Mouse (Mus musculus): Measurements from ENCODE around the gene Mief1. TPM values are rescaled to one million over a fixed set of nuclear protein-coding genes. Genes with fewer than 3 reads are reported as not detected.

The Mief1 gene
- polyA plus RNA-seq, 1 experiment = 38.4 TPM

GRCm38 (mm10) chr15:80202111-80202775 is 31.6 kb upstream of the Mief1 start:
- Histone ChIP-seq H3K36me3 (ENCODE audit: control insufficient read depth, insufficient read depth, low read length) (no peaks in the 10 kb centered on the region), H3K4me1 (ENCODE audit: control insufficient read depth, insufficient read depth, low read length) (no peaks in the 10 kb centered on the region), H3K4me3 (ENCODE audit: control insufficient read depth, low read depth, low read length) (no peak overlapping the region), H3K27ac (ENCODE audit: control insufficient read depth, insufficient read depth, low read depth, low read length) (no peak overlapping the region), H3K27me3 (ENCODE audit: control insufficient read depth, insufficient read depth, low read length) (no peaks in the 10 kb centered on the region)
- TF ChIP-seq CTCF (IDR thresholded peaks at IDR 0.05; ENCODE audit: control insufficient read depth, insufficient read depth, insufficient replicate concordance, low read depth, low read length) (no peak), POLR2A (IDR thresholded peaks at IDR 0.05; ENCODE audit: control insufficient read depth, low read depth, low read length) (no peak)

- H3K4me3 ChIP-seq (ENCODE audit: control insufficient read depth, low read depth, low read length) = no peak overlapping the region
- H3K36me3 ChIP-seq (ENCODE audit: control insufficient read depth, insufficient read depth, low read length) = no peaks in the 10 kb centered on the region
- no peak for TF ChIP-seq CTCF (IDR thresholded peaks at IDR 0.05; ENCODE audit: control insufficient read depth, insufficient read depth, insufficient replicate concordance, low read depth, low read length)
- TF ChIP-seq POLR2A (IDR thresholded peaks at IDR 0.05; ENCODE audit: control insufficient read depth, low read depth, low read length) = no peak
- H3K27me3 ChIP-seq (ENCODE audit: control insufficient read depth, insufficient read depth, low read length) = no peaks in the 10 kb centered on the region
- no peaks in the 10 kb centered on the region for H3K4me1 ChIP-seq (ENCODE audit: control insufficient read depth, insufficient read depth, low read length)
- no peak overlapping the region for H3K27ac ChIP-seq (ENCODE audit: control insufficient read depth, insufficient read depth, low read depth, low read length)
Measured at GRCm38 (mm10) chr15:80203406-80203805, 30.4 kb upstream of the Mief1 start.

- no peaks in the 10 kb centered on the region for H3K36me3 ChIP-seq (ENCODE audit: control insufficient read depth, insufficient read depth, low read length)
- no peak overlapping the region for H3K4me3 ChIP-seq (ENCODE audit: control insufficient read depth, low read depth, low read length)
- TF ChIP-seq POLR2A (IDR thresholded peaks at IDR 0.05; ENCODE audit: control insufficient read depth, low read depth, low read length) (no peak), CTCF (IDR thresholded peaks at IDR 0.05; ENCODE audit: control insufficient read depth, insufficient read depth, insufficient replicate concordance, low read depth, low read length) (no peak)
- no peaks in the 10 kb centered on the region for H3K27me3 ChIP-seq (ENCODE audit: control insufficient read depth, insufficient read depth, low read length)
- peaks cover 2% of the 10 kb centered on the region for H3K4me1 ChIP-seq (ENCODE audit: control insufficient read depth, insufficient read depth, low read length)
- H3K27ac ChIP-seq (ENCODE audit: control insufficient read depth, insufficient read depth, low read depth, low read length) = no peak overlapping the region
Measured at GRCm38 (mm10) chr15:80206057-80206565, 27.7 kb upstream of the Mief1 start.

DNA sequence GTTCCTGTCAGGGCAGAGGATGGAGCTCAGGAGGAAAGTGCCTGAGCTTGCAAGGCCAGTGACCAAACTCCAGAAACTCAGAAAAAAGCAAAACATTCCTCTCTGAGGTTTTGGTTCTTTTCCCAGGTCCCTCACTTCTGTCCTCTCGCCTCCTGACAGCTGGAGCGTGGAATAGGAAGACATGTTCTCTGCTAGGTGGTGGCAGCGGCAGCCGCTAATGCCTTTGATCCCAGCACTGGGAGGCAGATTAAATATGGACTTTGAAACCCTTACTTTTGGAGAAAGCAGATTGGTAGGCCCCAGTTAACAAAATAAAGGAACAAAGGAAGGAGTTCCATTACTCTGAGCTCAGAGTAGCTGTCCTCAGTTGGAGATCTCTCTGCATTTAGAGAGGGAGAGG is 25.4 kb upstream of the Mief1 start:
- Histone ChIP-seq H3K4me3 (ENCODE audit: control insufficient read depth, low read depth, low read length) (no peak overlapping the region), H3K27ac (ENCODE audit: control insufficient read depth, insufficient read depth, low read depth, low read length) (no peak overlapping the region), H3K36me3 (ENCODE audit: control insufficient read depth, insufficient read depth, low read length) (no peaks in the 10 kb centered on the region), H3K4me1 (ENCODE audit: control insufficient read depth, insufficient read depth, low read length) (peaks cover 11% of the 10 kb centered on the region), H3K27me3 (ENCODE audit: control insufficient read depth, insufficient read depth, low read length) (no peaks in the 10 kb centered on the region)
- no peak for TF ChIP-seq CTCF (IDR thresholded peaks at IDR 0.05; ENCODE audit: control insufficient read depth, insufficient read depth, insufficient replicate concordance, low read depth, low read length)
- TF ChIP-seq POLR2A (IDR thresholded peaks at IDR 0.05; ENCODE audit: control insufficient read depth, low read depth, low read length) = no peak

DNA sequence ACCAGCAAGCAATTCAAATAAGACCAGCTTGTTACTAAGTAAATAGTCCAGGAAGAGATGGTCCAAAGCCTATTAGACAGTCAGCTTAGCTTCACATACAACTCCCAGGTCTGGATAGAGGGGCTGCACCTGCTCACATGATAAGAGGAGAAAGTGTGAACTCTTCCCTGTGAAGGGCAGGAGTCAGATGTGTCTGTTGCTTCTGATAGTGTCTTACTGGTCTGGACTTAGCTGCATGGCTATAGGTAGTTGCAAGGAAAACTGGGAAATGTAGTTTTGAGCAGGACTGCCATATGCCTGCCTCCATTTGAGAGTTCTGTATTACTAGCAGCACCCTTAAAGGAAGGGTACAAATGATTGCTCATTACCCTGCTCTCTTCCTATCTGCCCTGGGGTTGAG is 20.1 kb upstream of the Mief1 start:
- peaks cover 11% of the 10 kb centered on the region for H3K4me1 ChIP-seq (ENCODE audit: control insufficient read depth, insufficient read depth, low read length)
- no peaks in the 10 kb centered on the region for H3K36me3 ChIP-seq (ENCODE audit: control insufficient read depth, insufficient read depth, low read length)
- H3K27ac ChIP-seq (ENCODE audit: control insufficient read depth, insufficient read depth, low read depth, low read length) = no peak overlapping the region
- H3K4me3 ChIP-seq (ENCODE audit: control insufficient read depth, low read depth, low read length) = no peak overlapping the region
- TF ChIP-seq POLR2A (IDR thresholded peaks at IDR 0.05; ENCODE audit: control insufficient read depth, low read depth, low read length) (no peak), CTCF (IDR thresholded peaks at IDR 0.05; ENCODE audit: control insufficient read depth, insufficient read depth, insufficient replicate concordance, low read depth, low read length) (no peak)
- no peaks in the 10 kb centered on the region for H3K27me3 ChIP-seq (ENCODE audit: control insufficient read depth, insufficient read depth, low read length)

GRCm38 (mm10) chr15:80215716-80216479 is 17.9 kb upstream of the Mief1 start:
- H3K27ac ChIP-seq (ENCODE audit: control insufficient read depth, insufficient read depth, low read depth, low read length) = no peak overlapping the region

DNA sequence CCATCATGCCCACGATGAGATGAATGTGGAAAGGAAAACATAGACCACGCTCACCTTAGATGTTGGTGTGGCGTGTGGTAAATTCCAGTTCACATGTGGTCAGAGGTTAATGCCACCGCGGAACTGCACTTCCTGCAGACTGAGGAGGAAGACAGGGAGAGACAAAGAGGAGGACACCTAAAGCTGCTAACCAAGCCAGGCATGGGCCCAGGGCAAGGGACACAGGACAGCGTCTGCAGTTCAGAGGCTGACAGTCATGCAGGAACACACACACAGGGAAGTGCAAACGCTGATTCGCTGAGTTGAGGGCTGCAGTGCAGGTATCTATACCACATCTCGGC is 17.4 kb upstream of the Mief1 start:
- Histone ChIP-seq H3K36me3 (ENCODE audit: control insufficient read depth, insufficient read depth, low read length) (no peaks in the 10 kb centered on the region), H3K4me3 (ENCODE audit: control insufficient read depth, low read depth, low read length) (no peak overlapping the region), H3K27me3 (ENCODE audit: control insufficient read depth, insufficient read depth, low read length) (no peaks in the 10 kb centered on the region), H3K4me1 (ENCODE audit: control insufficient read depth, insufficient read depth, low read length) (peaks cover 11% of the 10 kb centered on the region), H3K27ac (ENCODE audit: control insufficient read depth, insufficient read depth, low read depth, low read length) (no peak overlapping the region)
- TF ChIP-seq POLR2A (IDR thresholded peaks at IDR 0.05; ENCODE audit: control insufficient read depth, low read depth, low read length) (no peak), CTCF (IDR thresholded peaks at IDR 0.05; ENCODE audit: control insufficient read depth, insufficient read depth, insufficient replicate concordance, low read depth, low read length) (no peak)

More at GRCm38 (mm10) chr15:80215716-80216479, 17.9 kb upstream of the Mief1 start:
- peaks cover 17% of the 10 kb centered on the region for H3K4me1 ChIP-seq (ENCODE audit: control insufficient read depth, insufficient read depth, low read length)
- H3K36me3 ChIP-seq (ENCODE audit: control insufficient read depth, insufficient read depth, low read length) = no peaks in the 10 kb centered on the region
- TF ChIP-seq CTCF (IDR thresholded peaks at IDR 0.05; ENCODE audit: control insufficient read depth, insufficient read depth, insufficient replicate concordance, low read depth, low read length) (no peak), POLR2A (IDR thresholded peaks at IDR 0.05; ENCODE audit: control insufficient read depth, low read depth, low read length) (no peak)
- H3K4me3 ChIP-seq (ENCODE audit: control insufficient read depth, low read depth, low read length) = no peak overlapping the region
- H3K27me3 ChIP-seq (ENCODE audit: control insufficient read depth, insufficient read depth, low read length) = no peaks in the 10 kb centered on the region
